Comparison of ENCODE assay signal across 31 mouse cellular contexts in genomic region chr9:94730396-94730795, GRCm38 (mm10).
"Had no signal": no experiment of that assay in that cellular context is flagged by ENCODE, and none has a peak within 500 bp of the region (broad histone marks: within the 10 kb centered on the region; RNA-seq: fewer than 3 reads in every experiment).

No protein-coding gene starts in this region.

- H3K27ac ChIP-seq: limb, embryonic 10.5 days; limb, embryonic 12.5 days; limb, embryonic 13.5 days; limb, embryonic 15.5 days; liver, embryonic 12.5 days; liver, embryonic 13.5 days; liver, embryonic 14.5 days; liver, embryonic 15.5 days; lung, embryonic 15.5 days; macrophage; midbrain, embryonic 10.5 days; midbrain, embryonic 12.5 days; midbrain, embryonic 13.5 days; midbrain, embryonic 15.5 days had no signal

- H3K36me3 ChIP-seq: limb, embryonic 10.5 days; limb, embryonic 12.5 days; limb, embryonic 13.5 days; limb, embryonic 15.5 days; liver, embryonic 12.5 days; liver, embryonic 13.5 days; liver, embryonic 15.5 days; lung, embryonic 15.5 days; midbrain, embryonic 10.5 days; midbrain, embryonic 12.5 days; midbrain, embryonic 13.5 days; midbrain, embryonic 15.5 days had no signal

- H3K9ac ChIP-seq: limb, embryonic 12.5 days; limb, embryonic 13.5 days; limb, embryonic 15.5 days; liver, embryonic 12.5 days; liver, embryonic 13.5 days; liver, embryonic 14.5 days; liver, embryonic 15.5 days; liver, postnatal 0 days; lung, embryonic 14.5 days; lung, embryonic 15.5 days; midbrain, embryonic 12.5 days; midbrain, embryonic 13.5 days; midbrain, embryonic 15.5 days had no signal

- H3K4me1 ChIP-seq: liver, embryonic 12.5 days; liver, embryonic 13.5 days; liver, embryonic 15.5 days; midbrain, embryonic 10.5 days; midbrain, embryonic 12.5 days had no signal

- ATAC-seq: liver, embryonic 12.5 days; liver, postnatal 0 days; lung, postnatal 0 days; midbrain, embryonic 13.5 days; midbrain, embryonic 15.5 days; midbrain, embryonic 16.5 days had no signal

- H3K9me3 ChIP-seq: limb, embryonic 10.5 days; limb, embryonic 12.5 days; limb, embryonic 13.5 days; limb, embryonic 15.5 days; liver, embryonic 12.5 days; liver, embryonic 13.5 days; liver, embryonic 15.5 days; lung, embryonic 15.5 days; megakaryocyte, embryonic 14.5 days; midbrain, embryonic 10.5 days; midbrain, embryonic 12.5 days; midbrain, embryonic 13.5 days; midbrain, embryonic 15.5 days had no signal

- H3K4me2 ChIP-seq: limb, embryonic 12.5 days; limb, embryonic 13.5 days; limb, embryonic 15.5 days; liver, embryonic 11.5 days; liver, embryonic 12.5 days; liver, embryonic 13.5 days; liver, embryonic 15.5 days; lung, embryonic 14.5 days; lung, embryonic 15.5 days; midbrain, embryonic 11.5 days; midbrain, embryonic 12.5 days; midbrain, embryonic 13.5 days; midbrain, embryonic 15.5 days had no signal

- H3K4me3 ChIP-seq: limb, embryonic 10.5 days; limb, embryonic 12.5 days; limb, embryonic 13.5 days; limb, embryonic 15.5 days; liver, embryonic 12.5 days; liver, embryonic 13.5 days; liver, embryonic 15.5 days; lung, embryonic 15.5 days; megakaryocyte, embryonic 14.5 days; midbrain, embryonic 10.5 days; midbrain, embryonic 12.5 days; midbrain, embryonic 13.5 days; midbrain, embryonic 15.5 days; myocyte had no signal

- DNase-seq: left cerebral cortex, postnatal 4 days; liver; liver, embryonic 13.5 days; liver, postnatal 0 days; lung, adult 18-20 months; lung, adult 2 months; lung, embryonic 14.5 days; lung, postnatal 10 days; lung, postnatal 14 days; lung, postnatal 36 days; lung, postnatal 4 days; midbrain, embryonic 14.5 days had no signal

- H3K27me3 ChIP-seq: limb, embryonic 12.5 days; limb, embryonic 13.5 days; limb, embryonic 15.5 days; liver, embryonic 12.5 days; liver, embryonic 13.5 days; liver, embryonic 15.5 days; lung, embryonic 15.5 days; megakaryocyte, embryonic 14.5 days; midbrain, embryonic 12.5 days; midbrain, embryonic 13.5 days; midbrain, embryonic 15.5 days had no signal
